9 mouse cellular contexts compared by ENCODE assay signal in genomic region chrX:137015099-137015709, GRCm38 (mm10). TPM values are rescaled to one million over a fixed set of nuclear protein-coding genes. Genes with fewer than 3 reads are reported as not detected.
A peak's percentile ranks its signal among the peaks of the same experiment; 100 is the strongest.
DNase-seq lines count a peak whose midpoint lies in the region; ATAC-seq and TF ChIP-seq lines count a peak whose summit lies in the region.
"Had no signal": no experiment of that assay in that cellular context is flagged by ENCODE, and none has a peak within 500 bp of the region (broad histone marks: within the 10 kb centered on the region; RNA-seq: fewer than 3 reads in every experiment).

No protein-coding gene starts in this region.

- no peak overlapping the region for H3K4me2 ChIP-seq in forebrain, embryonic 15.5 days (replicated peaks)
- H3K4me2 ChIP-seq in midbrain, embryonic 11.5 days = no peak overlapping the region
- H3K4me2 ChIP-seq: lung, embryonic 15.5 days had no signal

- H3K4me1 ChIP-seq in forebrain, embryonic 15.5 days = no peaks in the 10 kb centered on the region
- H3K4me1 ChIP-seq in midbrain, embryonic 11.5 days (ENCODE audit: control insufficient read depth, insufficient read depth, low read length) = no peaks in the 10 kb centered on the region
- H3K4me1 ChIP-seq: lung, embryonic 15.5 days had no signal

- WGBS in forebrain, embryonic 15.5 days = 55% methylated on average over 6 of the region's 6 CpGs
- WGBS in midbrain, embryonic 11.5 days = 56% methylated on average over 6 of the region's 6 CpGs

- H3K27me3 ChIP-seq in forebrain, embryonic 15.5 days = no peaks in the 10 kb centered on the region
- H3K27me3 ChIP-seq in midbrain, embryonic 11.5 days (ENCODE audit: control insufficient read depth, insufficient read depth, low read length) = no peaks in the 10 kb centered on the region
- H3K27me3 ChIP-seq in splenic B cell, adult 2 months (ENCODE audit: control insufficient read depth, insufficient read depth, low read length, poor library complexity, severe bottlenecking) = no peaks in the 10 kb centered on the region
- H3K27me3 ChIP-seq: lung, embryonic 15.5 days had no signal

- H3K9ac ChIP-seq in forebrain, embryonic 15.5 days (replicated peaks) = no peak overlapping the region
- H3K9ac ChIP-seq in midbrain, embryonic 11.5 days (ENCODE audit: low read length) = no peak overlapping the region
- H3K9ac ChIP-seq: lung, embryonic 15.5 days had no signal

- no peaks in the 10 kb centered on the region for H3K9me3 ChIP-seq in forebrain, embryonic 15.5 days
- no peaks in the 10 kb centered on the region for H3K9me3 ChIP-seq in midbrain, embryonic 11.5 days (ENCODE audit: control insufficient read depth, low read length)
- H3K9me3 ChIP-seq: lung, embryonic 15.5 days had no signal

- no peak overlapping the region; the same call in 1 of the 2 replicates for H3K27ac ChIP-seq in forebrain, embryonic 15.5 days (replicated peaks)
- no peak overlapping the region for H3K27ac ChIP-seq in layer of hippocampus, adult 2 months
- no peak overlapping the region for H3K27ac ChIP-seq in midbrain, embryonic 11.5 days (ENCODE audit: low read depth, low read length)
- H3K27ac ChIP-seq: lung, embryonic 15.5 days had no signal

- H3K4me3 ChIP-seq in forebrain, embryonic 15.5 days = no peak overlapping the region
- no peak overlapping the region for H3K4me3 ChIP-seq in layer of hippocampus, adult 2 months
- no peak overlapping the region for H3K4me3 ChIP-seq in midbrain, embryonic 11.5 days (ENCODE audit: low read depth, low read length)
- H3K4me3 ChIP-seq: lung, embryonic 15.5 days had no signal

- peak; percentile 21 for DNase-seq in gastrocnemius, adult 18-20 months (ENCODE audit: low spot score)
- DNase-seq in gastrocnemius, postnatal 14 days = no peak
- DNase-seq in CD8-positive naive resting alpha-beta T cell, adult 2 months (ENCODE audit: low read depth in 2 of 2, low spot score in 2 of 2) = peak; percentile 23 to 48
- DNase-seq in c-Kit-positive CD71-positive TER-119-positive erythroid progenitor cells, embryonic 14.5 days (ENCODE audit: low spot score) = peak; percentile 32
- DNase-seq in layer of hippocampus, adult 2 months (ENCODE audit: low spot score in 2 of 2) = peak; percentile 40 to 50
- DNase-seq in midbrain, embryonic 11.5 days (ENCODE audit: low spot score, missing footprints) = peak; percentile 91
- DNase-seq in splenic B cell, adult 2 months (ENCODE audit: low read depth, low spot score) = peak; percentile 84

- intact Hi-C loops in gastrocnemius, postnatal 14 days (cut with DNase I; ENCODE audit: low total_unique reads) = no loop called here

- H3K36me3 ChIP-seq in forebrain, embryonic 15.5 days = 0 out of 2 replicates have a peak, but pooled peaks cover 1% of the 10 kb centered on the region
- no peaks in the 10 kb centered on the region; the same call in 1 of the 2 replicates for H3K36me3 ChIP-seq in midbrain, embryonic 11.5 days (ENCODE audit: control insufficient read depth, insufficient read depth, low read length)
- H3K36me3 ChIP-seq in splenic B cell, adult 2 months (ENCODE audit: control insufficient read depth, insufficient read depth, low read length, poor library complexity, severe bottlenecking) = 0 out of 2 replicates have a peak, but pooled peaks cover under 1% of the 10 kb centered on the region

- 0 out of 2 replicates have a peak, but pooled peaks have one; percentile 41 for ATAC-seq in forebrain, embryonic 15.5 days (replicated peaks)
- ATAC-seq in midbrain, embryonic 11.5 days (ENCODE audit: low FRiP score) = no peak

- peak; percentile 81 for TF ChIP-seq CTCF in layer of hippocampus, adult 2 months (conservative IDR thresholded peaks at IDR 0.05)

RNA-seq across cellular contexts. Expression of gene Zcchc18, which starts 22.2 kb away (rescaled TPM):
- total RNA-seq in gastrocnemius, adult 18-20 months (2021) = under 1 TPM; 0.09 to 0.11 TPM
- under 1 TPM in 1 of 2 experiments, not detected in 1; 0.16 TPM for total RNA-seq in gastrocnemius, postnatal 14 days (2021)
- polyA plus RNA-seq in forebrain, embryonic 15.5 days (2015; fragmentation: Nextera tagmentation; extraction: Ambion mirVana) = 284 and 313 TPM in 2 replicates
- 100 to 1,000 TPM; 259 to 277 TPM for total RNA-seq in layer of hippocampus, adult 2 months (2021)
- polyA plus RNA-seq in midbrain, embryonic 11.5 days (2014; fragmentation: Nextera tagmentation; extraction: Ambion mirVana) = 85.9 and 89.2 TPM in 2 replicates

RNA-seq across cellular contexts. Expression of gene Slc25a53, which starts 22.9 kb away (rescaled TPM):
- 1 to 10 TPM; 1.4 to 2.6 TPM for total RNA-seq in gastrocnemius, adult 18-20 months (2021)
- 1 to 10 TPM; 2.9 to 4.2 TPM for total RNA-seq in gastrocnemius, postnatal 14 days (2021)
- polyA plus RNA-seq in forebrain, embryonic 15.5 days (2015; fragmentation: Nextera tagmentation; extraction: Ambion mirVana) = 15.7 and 17.8 TPM in 2 replicates
- 10 to 100 TPM; 28.5 to 37.6 TPM for total RNA-seq in layer of hippocampus, adult 2 months (2021)
- 11.9 and 13.0 TPM in 2 replicates for polyA plus RNA-seq in midbrain, embryonic 11.5 days (2014; fragmentation: Nextera tagmentation; extraction: Ambion mirVana)

RNA-seq across cellular contexts. Expression of gene Fam199x, which starts 34.2 kb away (rescaled TPM):
- 1 to 10 TPM; 3.7 to 5.5 TPM for total RNA-seq in gastrocnemius, adult 18-20 months (2021)
- total RNA-seq in gastrocnemius, postnatal 14 days (2021) = 1 to 10 TPM; 3.6 to 3.7 TPM
- 6.4 and 7.3 TPM in 2 replicates for polyA plus RNA-seq in forebrain, embryonic 15.5 days (2015; fragmentation: Nextera tagmentation; extraction: Ambion mirVana)
- 1 to 10 TPM; 8.4 to 8.7 TPM for total RNA-seq in layer of hippocampus, adult 2 months (2021)
- 13.4 and 15.1 TPM in 2 replicates for polyA plus RNA-seq in midbrain, embryonic 11.5 days (2014; fragmentation: Nextera tagmentation; extraction: Ambion mirVana)

RNA-seq across cellular contexts. Expression of gene Tmsb15b1, which starts 38.5 kb away (rescaled TPM):
- total RNA-seq in gastrocnemius, adult 18-20 months (2021) = 1 to 10 TPM; 2.2 to 5.5 TPM
- total RNA-seq in gastrocnemius, postnatal 14 days (2021) = 1 to 10 TPM; 1.8 to 4.9 TPM
- 56.2 and 56.3 TPM in 2 replicates for polyA plus RNA-seq in forebrain, embryonic 15.5 days (2015; fragmentation: Nextera tagmentation; extraction: Ambion mirVana)
- total RNA-seq in layer of hippocampus, adult 2 months (2021) = 1 to 10 TPM; 3.7 to 8.3 TPM
- polyA plus RNA-seq in midbrain, embryonic 11.5 days (2014; fragmentation: Nextera tagmentation; extraction: Ambion mirVana) = 26.4 and 30.1 TPM in 2 replicates

RNA-seq across cellular contexts. Expression of gene Tmsb15l, which starts 38.5 kb away (rescaled TPM):
- under 1 TPM; 0.32 to 0.33 TPM for total RNA-seq in gastrocnemius, adult 18-20 months (2021)
- total RNA-seq in gastrocnemius, postnatal 14 days (2021) = under 1 TPM in 1 of 2 experiments, not detected in 1; 0.94 TPM
- 11.1 and 12.5 TPM in 2 replicates for polyA plus RNA-seq in forebrain, embryonic 15.5 days (2015; fragmentation: Nextera tagmentation; extraction: Ambion mirVana)
- total RNA-seq in layer of hippocampus, adult 2 months (2021) = 1 to 10 TPM; 1.9 to 2.3 TPM
- 6.1 and 7.7 TPM in 2 replicates for polyA plus RNA-seq in midbrain, embryonic 11.5 days (2014; fragmentation: Nextera tagmentation; extraction: Ambion mirVana)

Comparison
In these comparisons a context has a peak if more than half of its experiments do, and no peak if none do; other contexts are left out.
1. RNA of gene Zcchc18, which starts 22.2 kb away (total RNA-seq): 259 to 277 TPM in layer of hippocampus, adult 2 months; 0.16 TPM in gastrocnemius, postnatal 14 days and 0.09 to 0.11 TPM in gastrocnemius, adult 18-20 months; every median in the first group is over 100 times any median in the second.
2. RNA of gene Slc25a53, which starts 22.9 kb away (total RNA-seq): 28.5 to 37.6 TPM in layer of hippocampus, adult 2 months; 2.9 to 4.2 TPM in gastrocnemius, postnatal 14 days and 1.4 to 2.6 TPM in gastrocnemius, adult 18-20 months; every median in the first group is over 4 times any median in the second.